Mouse (Mus musculus) retina, embryonic 14.5 days (tissue): ENCODE results near the gene Cnksr1.

ENCODE experiments used
- DNase-seq: peaks from one replicate; pipeline ENCODE4 v3.0.0-alpha.2; 2015; ENCODE audit warnings: low spot score

Gene Cnksr1

DNA sequence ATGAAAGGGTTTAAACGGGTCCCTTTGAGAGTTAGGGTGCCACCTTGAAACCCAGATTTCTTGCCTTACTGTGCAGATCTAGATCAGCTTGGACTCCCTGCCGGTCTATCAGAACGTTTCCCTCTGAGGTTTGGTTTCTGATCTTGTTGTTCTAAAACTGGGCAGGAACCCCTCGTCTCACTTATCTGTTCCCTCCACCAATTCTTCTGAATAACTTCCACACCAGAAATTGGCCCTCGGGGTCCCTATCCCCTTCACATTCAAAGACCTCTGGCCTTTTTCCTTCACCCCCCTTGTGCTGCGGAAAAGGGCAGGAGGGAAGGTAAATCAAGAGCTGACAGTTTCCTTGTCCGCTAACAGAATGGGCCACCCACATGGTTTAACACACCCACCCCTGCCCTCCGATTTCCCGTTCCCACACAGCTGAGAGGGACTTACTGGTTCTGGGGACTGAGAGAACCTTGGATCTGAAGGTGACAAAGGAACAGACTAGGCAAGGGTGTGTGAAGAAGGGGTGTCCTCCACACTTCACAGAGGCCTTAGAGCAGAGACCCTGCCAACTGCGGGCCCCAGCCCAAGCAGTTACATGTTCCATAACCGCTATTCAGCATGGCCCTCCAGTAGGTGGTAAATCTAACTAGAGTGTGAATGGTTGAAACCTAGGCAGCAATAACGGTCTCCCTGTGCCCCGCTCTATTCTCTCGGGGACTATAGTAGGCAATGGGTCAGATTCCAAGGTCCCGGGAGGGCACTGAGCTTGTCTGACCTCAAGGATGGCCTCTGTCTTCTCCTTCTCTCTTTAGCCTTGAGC lies 14.9 kb upstream of the Cnksr1 start:
- DNase-seq, result no peak

DNA sequence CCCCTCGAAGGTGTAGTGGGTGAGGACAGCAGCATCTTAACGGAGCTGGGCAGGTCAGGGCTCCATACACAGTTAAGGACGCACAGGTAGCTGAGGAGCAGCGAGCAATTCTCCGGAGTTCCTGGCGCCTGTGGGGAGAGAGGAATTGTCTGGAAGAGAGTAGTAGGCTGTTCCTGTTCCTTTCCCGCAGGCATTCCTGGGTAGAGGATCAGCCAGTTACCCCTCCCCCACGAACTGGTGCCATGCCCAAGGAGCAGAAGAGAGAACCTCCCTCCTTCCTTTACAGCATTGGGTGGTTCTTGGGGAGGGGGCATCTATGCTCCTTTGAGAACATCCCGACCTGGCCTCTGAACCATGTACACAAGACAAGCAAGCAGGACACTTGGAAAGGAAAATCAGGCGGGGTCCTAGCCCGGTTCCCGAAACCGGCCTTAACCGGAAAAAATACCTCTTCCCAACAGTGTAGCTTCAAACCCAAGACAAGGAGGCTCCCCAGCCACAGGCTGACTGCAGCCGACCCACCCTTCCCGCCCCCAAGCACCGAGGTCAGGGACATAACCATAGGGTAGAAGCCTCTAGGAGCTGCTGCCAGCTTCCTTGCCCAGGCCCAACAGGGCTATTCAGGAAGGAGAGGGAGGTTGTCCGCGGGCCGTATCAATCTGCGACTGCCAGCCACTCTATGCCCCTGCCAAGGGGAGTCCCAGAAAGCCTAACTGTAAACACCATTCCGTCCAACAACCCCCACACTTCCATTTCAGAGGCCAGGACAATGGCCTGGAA lies 14.1 kb upstream of the Cnksr1 start:
- peak; percentile 40 for DNase-seq

DNA sequence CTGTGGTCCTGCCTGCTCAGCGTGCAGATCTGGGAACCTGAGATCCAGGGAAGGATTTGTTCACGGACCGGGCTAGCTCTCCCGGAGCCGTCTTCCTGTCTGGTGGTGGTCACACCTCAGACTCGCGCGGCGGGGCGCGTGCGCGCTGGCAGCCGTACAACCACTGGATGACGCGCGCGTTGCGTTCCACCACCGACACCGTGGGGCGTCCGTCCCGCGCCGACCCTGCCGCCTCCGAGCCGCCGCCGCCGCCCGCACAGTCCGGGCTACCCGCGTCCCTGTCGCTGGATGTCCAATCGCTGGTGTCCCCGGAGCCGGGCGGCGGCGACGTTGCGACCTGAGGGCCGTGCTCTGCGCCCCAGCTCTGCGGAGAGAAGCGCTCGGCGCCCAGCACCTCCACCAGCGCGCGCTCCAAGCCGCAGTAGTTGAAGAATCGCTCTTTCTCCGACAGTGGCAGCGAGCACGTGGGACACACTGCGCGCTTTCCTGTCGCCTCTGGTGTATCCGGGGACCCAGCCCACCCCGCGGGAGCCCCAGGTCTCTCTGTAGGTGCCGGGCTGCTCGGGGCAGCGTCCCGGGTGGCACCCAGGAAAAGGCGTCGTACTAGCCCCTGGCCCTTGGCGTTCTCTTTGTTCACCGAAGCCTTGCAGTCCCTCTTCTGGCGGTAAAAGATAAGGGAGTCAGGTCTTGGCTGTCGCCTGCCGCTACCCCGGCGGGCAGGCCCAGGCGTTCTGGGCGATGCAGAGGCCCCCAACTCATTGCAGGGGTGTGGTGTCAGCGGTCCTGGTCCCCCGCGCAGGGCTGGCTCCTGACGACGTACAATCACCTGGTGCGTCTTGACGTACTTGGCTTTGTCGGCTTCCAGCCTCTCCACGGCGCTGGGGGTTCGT lies 13.3 kb upstream of the Cnksr1 start:
- DNase-seq, result peak; percentile 55

DNA sequence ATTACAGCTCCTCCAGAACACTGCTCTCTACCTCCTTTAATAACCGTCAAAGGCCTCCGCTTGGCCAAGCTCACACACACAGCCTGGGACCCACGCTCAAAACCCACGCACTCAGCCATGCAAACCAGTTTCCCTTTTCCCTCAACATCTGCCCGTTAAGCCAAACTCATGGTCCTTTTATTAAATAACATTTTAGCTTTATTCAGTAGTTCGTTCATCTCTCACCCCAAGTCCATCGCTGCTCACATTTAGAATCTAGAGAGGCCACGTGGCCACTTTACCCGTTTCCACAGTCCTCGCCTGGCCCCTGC lies 12.7 kb upstream of the Cnksr1 start:
- no peak for DNase-seq

DNA sequence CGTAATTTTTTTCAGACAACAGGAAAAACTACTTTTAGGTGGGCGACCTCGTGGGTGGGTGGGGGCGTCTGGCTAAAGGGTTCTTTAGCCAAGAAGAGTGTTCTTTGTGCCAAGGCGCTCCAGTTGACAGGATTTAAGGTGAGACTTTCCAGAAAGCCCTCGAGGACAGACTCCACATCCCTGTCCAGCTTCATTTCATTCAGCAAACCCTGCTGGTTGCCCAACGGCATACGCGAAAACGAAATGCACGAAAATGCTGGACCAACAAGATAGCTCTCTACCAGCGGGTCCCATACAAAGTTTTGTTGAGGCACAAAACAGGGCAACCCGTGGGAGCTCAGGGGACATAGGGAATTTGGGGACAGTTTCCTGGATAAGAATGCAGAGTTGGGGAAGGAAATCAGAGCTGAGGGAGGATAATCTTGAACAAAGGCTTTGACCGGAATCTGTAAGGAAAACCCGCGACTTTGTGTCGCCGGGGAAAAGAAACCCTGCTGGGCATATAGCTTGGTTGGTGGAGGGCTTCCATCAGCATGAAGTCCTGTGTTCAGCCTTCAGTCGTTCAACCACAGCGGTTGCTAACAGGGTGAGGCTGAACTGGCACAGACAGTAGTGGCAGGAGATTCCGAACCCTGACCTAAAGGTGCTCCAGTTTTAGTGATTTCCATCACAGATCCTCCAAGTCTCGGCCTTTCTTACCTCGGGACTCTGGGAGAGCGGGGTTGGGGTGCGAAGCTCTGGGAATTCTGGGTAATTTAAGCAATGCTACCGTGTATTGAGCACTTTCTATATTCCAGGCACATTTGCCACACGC lies 12.1 kb upstream of the Cnksr1 start:
- DNase-seq, result no peak

DNA sequence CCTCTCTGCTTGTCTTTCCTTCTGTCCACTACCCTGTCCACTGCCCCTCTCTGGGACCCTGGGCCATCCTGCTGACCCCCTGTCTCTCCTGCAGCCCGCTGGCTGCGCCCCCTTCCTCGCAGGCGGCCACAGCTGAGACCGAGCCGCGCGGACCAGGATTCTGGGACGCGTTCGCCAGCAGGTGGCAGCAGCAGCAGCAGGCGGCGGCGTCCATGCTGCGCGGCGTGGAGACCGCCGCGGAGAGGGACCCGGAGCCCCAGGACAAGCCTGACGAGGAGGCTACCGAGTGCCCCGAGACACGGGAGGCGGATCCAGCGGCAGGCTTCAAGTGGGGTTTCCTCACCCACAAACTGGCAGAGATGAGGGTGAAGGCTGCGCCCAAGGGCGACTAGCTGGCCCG lies 11.5 kb upstream of the Cnksr1 start:
- DNase-seq, result peak; percentile 85

DNA sequence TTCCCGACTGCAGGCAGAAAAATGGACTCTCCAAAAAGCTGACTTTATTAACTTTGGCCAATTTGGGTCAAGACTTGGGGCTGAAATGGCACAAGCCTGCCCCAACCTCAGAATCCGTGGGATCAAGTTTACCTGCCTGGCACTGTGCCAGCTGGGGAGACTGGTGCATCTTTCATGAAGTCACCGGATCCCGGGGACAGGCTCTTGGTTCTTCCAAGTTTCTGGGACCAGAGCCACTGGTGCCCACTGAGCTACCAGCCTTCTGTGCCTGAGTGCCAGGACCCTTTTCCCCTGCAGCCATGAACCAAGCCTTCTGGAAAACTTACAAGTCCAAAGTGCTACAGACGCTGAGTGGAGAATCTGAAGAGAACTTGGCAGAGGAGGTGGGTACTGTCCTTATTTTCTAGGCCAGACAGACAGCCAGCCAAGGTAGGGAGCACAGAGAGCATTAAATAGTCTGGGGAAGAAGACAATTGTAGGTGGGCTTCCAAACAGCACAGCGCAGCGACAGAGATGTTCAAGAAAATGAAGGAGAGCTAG lies 8.6 kb upstream of the Cnksr1 start, which contains the start of gene Gm30191:
TSS of gene Gm30191 (plus strand) at position 217 of the 540 bp plus-strand sequence.
- DNase-seq, result no peak

DNA sequence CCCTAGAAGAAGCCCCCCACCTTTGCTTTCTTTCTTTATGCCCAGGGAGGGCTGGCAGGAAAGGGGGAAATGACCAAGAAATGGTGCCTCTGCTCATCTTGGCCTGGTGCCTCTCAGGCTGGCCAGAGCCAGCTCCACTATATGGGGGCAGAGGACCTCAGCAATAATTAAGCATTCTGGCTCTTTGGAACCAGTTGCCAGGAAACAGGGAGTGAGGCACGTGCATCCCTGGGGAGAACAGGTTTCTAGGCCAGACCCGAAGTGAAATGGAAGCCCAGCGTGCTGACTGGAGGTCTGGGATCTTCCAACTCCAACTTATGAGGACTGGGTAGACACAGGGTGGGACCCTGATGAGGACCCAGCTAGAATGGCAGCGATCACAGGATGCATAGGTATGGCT lies 8.1 kb upstream of the Cnksr1 start:
- peak; percentile 35 for DNase-seq

DNA sequence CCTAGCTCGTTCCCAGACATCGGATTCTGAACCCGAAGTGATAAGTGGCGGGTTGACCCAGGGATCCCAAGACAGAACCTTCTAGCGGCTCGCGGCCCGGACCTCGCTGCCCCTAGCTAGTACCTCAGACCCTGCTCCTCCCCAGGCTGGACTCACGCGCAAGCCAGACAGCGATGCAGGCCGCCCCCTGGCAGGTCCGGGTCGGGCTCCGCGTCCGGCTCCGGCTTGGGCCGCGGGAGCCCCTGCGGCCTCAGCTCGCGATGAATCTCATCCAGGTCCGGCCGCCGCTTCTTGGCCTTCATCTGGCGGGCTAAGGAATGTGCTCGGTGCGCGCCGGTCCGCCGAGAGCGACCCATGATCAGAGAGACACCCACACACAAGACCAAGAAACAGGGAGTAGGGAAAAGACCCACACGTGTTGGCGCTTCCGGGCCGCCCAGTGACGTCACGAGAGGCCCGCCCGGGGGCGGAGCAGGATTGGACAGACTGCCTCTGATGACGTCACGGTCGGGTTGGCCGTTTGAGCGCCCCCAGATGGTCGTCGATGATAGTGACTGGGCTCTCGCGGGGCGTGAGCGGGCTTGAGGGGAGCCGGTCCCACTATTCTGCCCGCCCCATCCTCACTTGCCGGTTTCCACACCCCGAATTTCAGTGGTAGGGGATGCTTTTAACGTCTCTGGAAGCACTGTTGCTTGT lies 7.1 kb upstream of the Cnksr1 start, which contains the start of gene Zfp593:
TSS of gene Zfp593 (minus strand) at position 445 of the 696 bp plus-strand sequence.
- peak; percentile 98 for DNase-seq

DNA sequence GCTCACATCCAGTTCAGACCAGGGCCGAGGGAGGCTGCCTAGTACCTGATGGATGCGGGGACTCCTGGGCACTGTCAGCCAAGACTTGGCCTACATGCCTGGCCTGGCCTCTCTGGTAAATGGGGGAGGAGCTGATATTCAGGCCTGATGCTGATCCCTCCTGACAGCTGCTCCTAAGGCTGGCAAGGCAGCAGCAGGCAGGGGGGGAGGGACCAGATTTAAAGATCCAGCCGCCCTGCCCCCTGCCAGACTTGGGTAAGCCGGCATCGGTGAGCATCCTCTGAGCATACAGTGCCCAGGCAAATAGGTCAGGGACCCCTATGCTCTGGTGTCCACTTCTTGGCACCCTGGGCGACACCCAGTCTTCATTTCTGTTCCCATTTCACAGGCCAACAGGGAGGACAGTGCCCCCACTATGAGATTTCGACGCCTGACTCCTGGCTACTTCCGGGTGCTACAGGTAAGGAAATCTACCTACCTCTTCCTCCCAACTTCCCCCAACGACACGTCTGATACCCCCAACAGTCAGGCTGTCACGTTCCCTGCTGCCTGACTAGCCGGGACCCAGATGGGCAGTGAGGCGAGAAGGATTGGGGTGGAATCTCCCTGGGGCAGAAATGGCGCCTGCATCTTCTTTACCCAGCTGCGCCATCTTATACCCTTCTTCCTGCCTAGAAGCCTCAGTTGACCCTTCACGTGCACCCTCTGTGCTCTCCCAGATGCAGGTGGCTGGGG lies 5.5 kb upstream of the Cnksr1 start, which contains the start of gene E130218I03Rik:
TSS of gene E130218I03Rik (plus strand) at position 147 of the 735 bp plus-strand sequence.
- DNase-seq, result peak; percentile 94

DNA sequence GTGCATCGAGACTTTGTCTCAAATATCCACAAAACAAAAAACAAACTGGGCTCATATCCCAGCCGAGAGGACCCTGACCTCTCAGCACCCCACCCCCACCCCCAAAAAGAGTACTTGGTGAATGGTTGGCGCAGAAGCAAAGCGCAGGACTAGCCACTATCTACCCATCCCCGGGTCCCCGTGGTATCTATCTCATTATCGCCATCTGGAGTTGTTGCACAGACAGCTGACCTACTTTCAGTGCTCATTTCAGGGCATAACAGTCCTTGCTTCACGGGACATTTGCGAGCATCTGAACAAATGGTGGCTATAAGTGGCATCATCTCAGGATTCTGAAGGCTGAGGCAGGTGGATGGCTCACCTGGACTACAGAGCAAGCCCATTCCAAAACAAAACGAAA lies 487 bp upstream of the Cnksr1 start:
- peak; percentile 62 for DNase-seq

DNA sequence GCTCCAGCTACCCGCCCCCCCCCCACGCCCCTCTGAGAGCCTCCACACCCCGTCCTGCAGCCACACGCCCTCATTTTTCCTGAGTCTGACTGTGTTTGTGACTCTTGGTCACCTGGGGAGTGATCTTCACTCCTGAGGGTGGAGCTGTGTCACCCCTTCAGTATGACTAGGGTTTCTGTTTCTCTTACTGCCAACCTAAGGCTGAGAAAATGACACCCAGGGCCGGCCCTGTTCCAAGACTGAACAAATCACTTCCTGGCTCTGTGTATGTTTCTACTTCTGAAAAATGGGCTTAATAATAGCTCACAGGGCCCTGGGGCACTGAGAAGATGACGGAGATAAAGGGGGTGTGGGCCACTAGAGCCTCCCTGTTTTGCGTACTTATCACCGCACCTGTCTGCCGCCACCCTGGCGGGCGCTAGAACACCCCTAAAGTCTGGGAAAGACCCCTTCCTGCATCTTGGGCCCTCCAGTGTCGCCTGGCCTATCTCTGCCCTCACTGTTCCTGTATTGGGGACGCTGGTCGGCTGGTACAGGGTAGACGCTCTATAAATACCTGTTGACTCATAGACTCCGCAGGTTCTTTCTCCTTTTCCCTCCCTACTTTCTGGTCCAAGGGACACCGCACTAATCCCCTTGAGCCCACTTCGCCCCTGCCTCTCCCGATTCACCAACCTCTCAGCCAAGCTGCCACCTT lies 469 bp downstream of the Cnksr1 start:
- no peak for DNase-seq

DNA sequence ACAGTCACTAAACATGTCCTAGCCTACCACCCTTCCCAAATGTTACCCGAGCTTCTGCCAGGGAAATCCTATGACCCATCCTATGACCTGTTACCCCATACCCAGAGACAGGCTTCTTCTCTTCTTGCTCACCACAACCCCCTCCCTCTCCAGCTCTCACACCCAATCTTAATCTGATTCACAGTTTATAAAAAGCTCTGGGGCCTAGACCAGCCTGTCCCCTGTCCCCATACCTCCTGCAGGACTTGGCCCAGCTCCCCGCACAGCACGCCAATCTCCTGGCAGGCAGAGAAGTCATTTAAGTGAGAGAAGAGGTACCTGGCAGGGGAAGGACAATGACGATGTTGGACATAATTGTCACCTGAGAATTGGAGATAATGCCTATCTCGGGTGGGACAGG lies 3.3 kb downstream of the Cnksr1 start:
- no peak for DNase-seq

DNA sequence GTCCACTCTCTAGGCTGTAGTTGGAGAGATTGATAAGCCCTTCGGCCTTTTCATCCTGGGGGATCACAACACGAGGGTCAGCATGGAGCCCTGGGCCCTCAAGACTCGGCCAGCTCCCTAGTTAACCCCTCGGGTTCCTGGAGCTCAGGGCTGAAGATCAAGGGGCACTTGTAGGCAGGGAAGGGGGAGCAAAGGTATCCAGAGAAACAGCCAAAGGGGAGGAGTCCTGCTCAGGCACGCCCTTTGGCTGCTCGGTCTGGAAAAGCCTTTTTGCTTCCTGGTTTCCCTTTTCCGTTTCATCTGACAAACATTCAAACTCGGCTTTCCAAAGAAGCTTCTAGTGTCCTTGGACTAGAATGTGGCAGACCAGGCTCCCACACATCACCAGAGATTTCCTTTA lies 7.8 kb downstream of the Cnksr1 start:
- DNase-seq, result no peak

DNA sequence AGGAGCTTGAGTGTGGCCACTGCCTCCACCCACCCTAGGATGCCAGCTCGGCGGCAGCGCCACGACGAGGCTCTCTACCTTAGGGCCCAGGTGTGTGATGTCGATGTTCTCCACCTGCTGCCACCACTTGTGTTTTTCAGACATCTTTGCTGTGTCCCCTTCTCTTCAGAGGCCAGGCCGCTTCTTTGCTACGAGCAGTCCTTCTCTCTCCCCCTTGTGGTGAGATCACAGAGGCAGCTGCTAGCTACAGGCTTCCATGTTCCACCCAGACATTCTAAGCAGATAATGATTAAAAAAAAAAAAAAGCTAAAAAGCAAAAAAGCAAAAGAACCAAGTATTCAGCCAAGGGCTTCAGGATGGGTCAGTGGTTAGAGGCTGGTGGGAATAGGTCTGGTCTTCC lies 11.0 kb downstream of the Cnksr1 start, which contains the start of gene Catsper4:
TSS of gene Catsper4 (minus strand) at position 190 of the 400 bp plus-strand sequence.
- DNase-seq, result peak; percentile 32

DNA sequence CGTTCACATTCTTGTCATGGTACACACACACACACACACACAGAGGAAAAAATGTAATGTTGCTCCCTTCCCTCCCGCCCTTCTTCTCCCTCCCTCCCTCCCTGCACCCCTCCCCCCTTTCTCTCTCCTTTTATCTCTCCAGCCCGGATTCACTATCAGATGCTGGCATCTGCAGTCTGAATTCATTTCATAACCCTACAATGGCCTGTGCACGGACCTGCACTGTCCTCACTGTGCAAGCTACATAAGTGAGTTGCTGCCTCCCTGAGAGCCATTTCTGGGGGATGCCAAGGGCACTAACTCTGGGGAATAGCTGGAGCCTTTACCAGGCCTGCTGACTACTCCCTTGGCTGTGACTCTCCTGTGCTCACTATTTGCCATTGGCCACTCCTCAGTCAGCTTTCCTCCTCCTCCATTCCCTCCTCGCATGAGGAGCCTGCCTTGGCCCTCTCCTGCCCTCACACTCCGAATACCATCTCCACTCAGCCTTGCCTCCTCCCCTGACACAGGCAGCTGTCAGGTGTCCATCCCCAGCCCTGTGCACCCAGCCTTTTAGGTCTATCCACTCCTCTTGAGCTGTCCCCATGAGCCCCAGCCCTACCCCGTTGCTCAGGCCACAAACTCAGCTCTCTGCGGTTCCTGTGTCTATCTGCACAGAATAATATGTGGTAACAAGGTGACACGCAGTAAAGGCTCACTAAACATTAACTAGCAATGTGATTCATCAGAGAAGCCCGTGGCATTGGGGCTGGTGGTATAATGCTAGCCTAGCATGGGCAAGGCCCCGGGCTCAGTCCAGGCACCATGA lies 15.2 kb downstream of the Cnksr1 start:
- DNase-seq, result no peak

DNA sequence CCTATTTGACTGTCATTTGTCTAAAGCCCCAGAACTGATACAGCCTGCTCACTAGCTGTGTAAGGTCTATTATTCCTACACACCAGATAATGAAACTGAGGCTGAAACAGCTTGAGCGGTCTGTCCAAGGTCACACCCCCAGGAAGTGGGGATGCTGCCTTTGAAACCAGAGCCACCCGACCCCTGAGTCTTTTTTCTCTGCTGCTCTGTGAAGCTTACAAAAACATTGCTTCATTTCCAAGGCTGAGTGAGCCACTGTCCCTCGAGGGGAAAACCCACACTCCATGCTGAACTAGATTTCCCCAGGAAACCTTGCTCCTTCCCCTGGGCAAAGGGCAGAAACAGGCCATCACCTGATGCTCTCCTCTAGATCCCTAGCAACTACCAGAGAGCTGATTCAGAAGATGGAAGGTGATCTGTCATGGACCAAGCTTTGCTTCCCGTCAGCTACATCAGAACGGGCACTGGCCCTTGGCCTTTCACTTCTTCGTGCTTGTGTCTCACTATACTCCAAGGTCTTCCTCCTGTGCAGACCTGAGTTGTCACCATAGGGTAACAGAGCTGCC lies 31.6 kb downstream of the Cnksr1 start:
- no peak for DNase-seq
